In the genomic region with DNA sequence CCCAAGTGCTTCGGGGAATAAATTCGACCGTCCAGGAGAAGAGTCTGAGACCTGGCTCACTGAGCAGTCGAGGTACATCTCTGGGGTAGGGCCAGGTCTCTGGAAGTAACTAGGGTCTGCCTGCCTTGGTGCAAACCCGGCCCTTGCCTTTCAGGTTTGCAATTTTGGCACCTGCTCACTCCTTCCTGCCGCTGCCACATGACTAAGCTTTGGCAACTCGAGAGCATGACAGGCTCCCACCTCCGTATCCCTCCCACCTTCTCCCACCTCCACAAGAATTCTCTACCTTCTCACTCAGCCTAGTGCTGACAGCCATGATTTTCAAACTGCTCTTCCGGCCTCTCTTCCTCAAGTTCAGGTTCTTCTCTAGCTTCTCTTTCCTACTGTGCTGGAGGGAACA, we compare ENCODE assay signal across 13 mouse cellular contexts.
"Had no signal": no experiment of that assay in that cellular context is flagged by ENCODE, and none has a peak within 500 bp of the region (broad histone marks: within the 10 kb centered on the region; RNA-seq: fewer than 3 reads in every experiment).

No protein-coding gene starts in this region.

- H3K4me2 ChIP-seq: intestine, embryonic 15.5 days; limb, embryonic 13.5 days; liver, embryonic 15.5 days; midbrain, embryonic 13.5 days had no signal

- DNase-seq: kidney, adult 18-20 months; kidney, postnatal 10 days; kidney, postnatal 4 days; lung, adult 2 months; lung, postnatal 36 days; spleen, adult 18-20 months; thymus, adult 18-20 months; thymus, postnatal 14 days had no signal

- H3K4me1 ChIP-seq: intestine, embryonic 15.5 days; liver, embryonic 15.5 days; midbrain, embryonic 13.5 days had no signal

- ATAC-seq: intestine, embryonic 15.5 days; lung, postnatal 0 days; midbrain, embryonic 13.5 days had no signal

- H3K4me3 ChIP-seq: intestine, embryonic 15.5 days; limb, embryonic 13.5 days; liver, embryonic 15.5 days; midbrain, embryonic 13.5 days had no signal

- H3K27ac ChIP-seq: intestine, embryonic 15.5 days; limb, embryonic 13.5 days; liver, embryonic 15.5 days; midbrain, embryonic 13.5 days had no signal

- H3K9me3 ChIP-seq: intestine, embryonic 15.5 days; liver, embryonic 15.5 days; midbrain, embryonic 13.5 days had no signal

- H3K9ac ChIP-seq: intestine, embryonic 15.5 days; limb, embryonic 13.5 days; liver, embryonic 15.5 days; midbrain, embryonic 13.5 days had no signal

- H3K36me3 ChIP-seq: intestine, embryonic 15.5 days; limb, embryonic 13.5 days; liver, embryonic 15.5 days; midbrain, embryonic 13.5 days had no signal

- H3K27me3 ChIP-seq: intestine, embryonic 15.5 days; limb, embryonic 13.5 days; liver, embryonic 15.5 days; midbrain, embryonic 13.5 days had no signal
